Mouse (Mus musculus) adipocyte (in vitro differentiated cells): Measurements from ENCODE around the gene Klhl12.
A peak's percentile ranks its signal among the peaks of the same experiment; 100 is the strongest.
"Not testable (repeated sequence)": the region's sequence is repeated elsewhere in the genome, so short reads cannot be mapped to it uniquely, and the experiment has no call there.

Experiments
- DNase-seq: peaks from one replicate; pipeline ENCODE4 v3.0.0-alpha.2; 2016; ENCODE audit warnings: low spot score

The Klhl12 gene

DNA sequence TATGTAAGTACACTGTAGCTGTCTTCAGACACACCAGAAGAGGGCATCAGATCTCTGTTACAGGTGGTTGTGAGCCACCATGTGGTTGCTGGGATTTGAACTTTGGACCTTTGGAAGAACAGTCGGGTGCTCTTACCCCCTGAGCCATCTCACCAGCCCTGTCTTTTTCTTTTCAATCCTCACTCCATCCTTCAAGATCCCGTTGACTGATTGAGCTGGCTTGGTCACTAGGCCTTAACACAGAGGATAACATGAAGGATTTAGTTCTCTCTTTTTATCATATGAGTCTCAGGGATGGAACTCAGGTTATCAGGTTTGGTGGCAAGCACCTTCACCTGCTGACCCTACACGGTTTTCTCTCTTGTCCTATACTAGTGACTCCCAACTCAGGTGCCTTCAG, 6.8 kb upstream of the Klhl12 start:
- DNase-seq = not testable (repeated sequence)

GRCm38 (mm10) chr1:134450201-134450600, 5.1 kb upstream of the Klhl12 start:
- peak; percentile 80 for DNase-seq

GRCm38 (mm10) chr1:134450986-134451385, 4.3 kb upstream of the Klhl12 start:
- peak; percentile 64 for DNase-seq

GRCm38 (mm10) chr1:134456060-134456459, 729 bp downstream of the Klhl12 start:
- DNase-seq = no peak

DNA sequence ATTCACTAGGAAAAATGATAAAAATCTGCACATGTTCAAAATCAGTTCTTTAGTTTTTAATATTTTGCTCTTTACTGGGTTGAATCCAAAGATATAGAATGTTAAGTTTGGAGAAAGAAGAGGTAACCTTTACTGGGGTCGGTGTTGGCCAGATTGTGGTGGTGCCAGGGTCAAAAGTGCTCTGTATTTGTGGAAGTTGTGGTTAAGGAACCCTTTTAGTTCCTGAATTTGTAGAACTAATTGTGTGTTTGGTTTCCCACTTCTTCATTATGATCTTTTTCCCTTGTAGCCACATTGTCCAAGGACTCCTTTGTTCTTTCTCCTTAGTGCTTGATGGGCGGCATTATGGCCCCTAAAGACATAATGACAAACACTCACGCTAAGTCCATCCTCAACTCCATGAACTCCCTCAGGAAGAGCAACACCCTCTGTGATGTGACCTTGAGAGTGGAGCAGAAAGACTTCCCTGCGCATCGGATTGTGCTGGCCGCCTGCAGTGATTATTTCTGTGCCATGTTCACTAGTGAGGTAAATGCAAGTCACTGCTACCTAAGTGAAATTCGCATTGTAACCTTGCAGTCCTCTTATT, 2.9 kb downstream of the Klhl12 start:
- DNase-seq = no peak

- no peak for DNase-seq
These were observed 5.3 kb downstream of the Klhl12 start for GRCm38 (mm10) chr1:134460294-134461284.

GRCm38 (mm10) chr1:134484623-134485022, 29.3 kb downstream of the Klhl12 start:
- DNase-seq = no peak

GRCm38 (mm10) chr1:134490903-134491801, 35.8 kb downstream of the Klhl12 start:
- no peak for DNase-seq

- no peak for DNase-seq
These were observed 36.9 kb downstream of the Klhl12 start for GRCm38 (mm10) chr1:134492276-134492675.

GRCm38 (mm10) chr1:134493496-134493895, 38.2 kb downstream of the Klhl12 start:
- DNase-seq = peak; percentile 36

DNA sequence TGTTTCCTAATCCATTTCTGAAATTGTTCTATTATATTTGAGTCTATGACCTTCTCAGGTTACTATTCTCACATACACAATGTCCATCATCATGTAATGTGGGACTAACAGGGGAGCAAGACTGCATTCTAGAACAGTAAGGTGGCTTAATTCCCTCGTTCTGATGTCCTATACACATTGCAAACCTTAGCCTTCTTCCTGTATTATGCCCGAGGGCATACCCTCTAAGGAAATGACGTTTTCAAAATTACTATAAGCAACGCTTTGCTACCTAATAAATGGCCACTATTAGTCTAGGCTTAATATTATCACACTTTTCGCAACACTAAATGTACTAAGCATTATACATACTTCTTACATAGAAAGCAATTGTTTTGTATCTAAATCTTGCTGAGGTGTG, 38.6 kb downstream of the Klhl12 start:
- no peak for DNase-seq

DNA sequence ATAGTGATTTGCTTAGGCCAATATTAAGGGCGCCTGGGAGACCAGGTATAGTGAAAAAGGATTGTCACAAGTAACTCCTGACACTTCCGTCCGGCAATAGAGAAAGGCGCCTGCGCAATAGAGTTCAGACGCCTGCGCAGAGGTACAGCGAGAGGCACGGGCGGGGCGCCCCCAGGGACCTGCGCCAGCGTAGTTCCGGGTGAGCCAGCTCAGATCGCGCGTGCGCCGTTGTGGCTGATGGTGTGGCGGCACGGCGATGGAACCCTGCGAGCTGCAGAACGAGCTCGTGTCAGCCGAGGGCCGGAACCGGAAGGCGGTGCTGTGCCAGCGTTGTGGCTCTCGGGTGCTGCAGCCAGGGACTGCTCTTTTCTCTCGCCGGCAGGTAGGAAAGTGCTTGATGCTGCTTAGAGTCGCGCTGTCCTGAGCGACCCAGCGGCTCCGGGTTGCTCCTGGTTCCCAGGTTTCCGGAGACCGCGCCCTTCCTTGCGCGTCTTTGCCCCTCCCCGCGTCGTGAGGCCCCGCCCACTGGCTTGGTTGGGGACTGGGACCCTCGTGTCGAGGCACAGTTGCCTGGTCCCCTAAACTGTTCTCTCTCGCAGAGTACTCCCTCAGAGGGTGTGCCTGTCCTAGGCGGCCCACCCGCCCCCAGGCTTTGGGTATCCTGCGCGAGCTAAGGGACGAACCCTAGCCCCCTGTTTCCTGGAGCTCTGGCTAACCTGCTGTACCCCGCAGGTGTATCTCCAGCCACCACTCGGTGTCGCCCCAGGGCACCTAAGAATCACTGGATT, 39.3 kb downstream of the Klhl12 start, which contains the start of gene Rabif:
Rabif (plus strand) TSS at position 221 of the 788 bp plus-strand sequence.
- DNase-seq = peak; percentile 98

GRCm38 (mm10) chr1:134495216-134495539, 39.8 kb downstream of the Klhl12 start:
- peak; percentile 47 for DNase-seq

DNA sequence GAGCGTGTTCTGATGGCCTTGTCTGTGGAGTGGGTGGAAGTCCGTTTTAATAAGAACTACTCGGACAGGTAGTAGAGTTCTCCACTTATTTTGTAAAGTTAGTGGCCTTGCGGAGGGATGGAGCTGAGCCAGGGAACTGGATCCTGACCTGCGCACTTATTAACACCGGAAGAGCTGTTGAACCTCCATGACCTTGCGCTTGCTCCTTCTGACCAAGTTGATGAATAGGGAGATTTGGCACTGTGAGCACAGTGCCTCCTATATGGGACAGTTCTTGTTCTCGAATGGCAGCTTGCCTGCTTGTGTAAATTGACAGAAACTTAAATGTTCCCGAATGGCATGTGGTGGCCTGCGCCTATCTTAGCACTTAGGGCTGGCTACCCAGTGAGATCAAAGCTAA, 40.7 kb downstream of the Klhl12 start:
- DNase-seq = no peak

GRCm38 (mm10) chr1:134500916-134501315, 45.6 kb downstream of the Klhl12 start:
- no peak for DNase-seq

DNA sequence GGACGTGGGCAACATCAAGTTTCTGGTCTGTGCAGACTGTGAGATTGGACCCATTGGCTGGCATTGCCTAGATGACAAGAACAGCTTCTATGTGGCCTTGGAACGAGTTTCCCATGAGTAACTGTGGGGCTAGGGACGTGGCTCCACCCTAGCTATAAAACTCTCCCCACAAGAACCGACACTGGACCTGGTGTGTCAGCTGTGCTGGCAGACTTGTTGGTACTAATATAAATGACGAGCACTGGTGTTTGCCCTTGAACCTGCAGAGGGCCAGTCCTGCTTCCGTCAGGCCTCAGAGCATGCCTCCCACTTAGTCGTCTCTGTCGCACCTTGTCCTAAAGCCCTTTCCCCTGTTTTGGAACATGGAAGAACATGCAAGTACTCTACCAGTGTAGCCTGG, 50.9 kb downstream of the Klhl12 start:
- DNase-seq = no peak

GRCm38 (mm10) chr1:134510018-134510417, 54.7 kb downstream of the Klhl12 start:
- no peak for DNase-seq

- DNase-seq = no peak
These were observed 56.9 kb downstream of the Klhl12 start for GRCm38 (mm10) chr1:134512183-134512582.

DNA sequence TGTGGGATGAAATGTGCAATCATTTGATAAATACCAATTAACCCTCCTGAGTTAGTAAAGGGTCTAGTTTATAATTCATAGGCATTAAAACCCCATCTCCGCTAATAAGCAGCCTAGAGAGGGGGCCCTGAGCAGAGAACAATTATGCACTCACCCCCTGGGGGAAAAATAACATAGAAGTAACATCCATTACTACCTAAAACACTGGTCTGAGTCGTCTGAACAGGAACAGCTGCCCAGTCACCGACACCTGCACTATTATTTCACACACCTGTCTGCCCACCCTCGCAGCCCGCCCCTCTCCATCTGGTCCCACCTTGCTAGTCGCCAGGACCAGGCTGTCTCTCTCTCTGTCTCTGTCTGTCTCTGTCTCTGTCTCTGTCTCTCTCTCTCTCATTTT, 57.3 kb downstream of the Klhl12 start:
- DNase-seq = no peak

DNA sequence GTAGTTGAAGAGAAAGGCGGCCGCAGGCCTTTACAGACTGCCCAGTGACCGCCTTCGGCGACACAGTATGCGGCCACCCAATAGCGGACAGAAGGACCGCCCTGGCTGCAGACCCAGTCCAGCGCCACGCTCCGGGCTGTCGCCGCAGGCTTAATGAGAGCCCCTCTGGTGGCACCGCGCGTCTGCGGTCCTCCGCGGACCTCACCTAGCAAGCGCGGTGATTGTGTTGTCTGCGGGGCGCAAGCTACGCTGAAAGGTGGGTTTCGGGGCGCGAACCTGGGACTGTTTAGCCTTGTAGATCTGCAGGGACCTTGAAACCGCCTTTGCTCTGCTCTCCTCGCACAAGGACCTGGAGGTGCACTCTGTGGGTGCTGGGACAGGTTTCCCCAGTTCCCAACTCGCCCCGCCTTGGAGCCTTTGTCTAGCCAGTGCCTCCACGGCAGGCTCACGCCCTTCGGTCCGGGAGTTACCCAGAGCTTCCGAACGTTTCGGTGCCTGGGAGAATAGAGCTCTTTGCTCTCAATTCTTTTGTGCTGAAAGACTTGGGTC, 58.1 kb downstream of the Klhl12 start:
- no peak for DNase-seq
